Mouse (Mus musculus) ES-Bruce4 (cell line): ENCODE results near the gene Cubn.

ENCODE experiments used
- CTCF ChIP-seq: IDR thresholded peaks from one replicate; pipeline ENCODE4 v1.8.1; 2011; ENCODE audit warnings: low read depth, low read length
- EP300 ChIP-seq: IDR thresholded peaks from 2 replicates; pipeline ENCODE4 v1.6.1; 2011; ENCODE audit warnings: low read depth, low read length; ENCODE audit not compliant: insufficient read depth

- TF ChIP-seq CTCF = no peak
- TF ChIP-seq EP300 = no peak
Observed at GRCm38 (mm10) chr2:13372825-13373224, 118.8 kb downstream of the Cubn start.
